Mouse (Mus musculus): ENCODE measurements around the gene Kifap3. TPM values are rescaled to one million over a fixed set of nuclear protein-coding genes. Genes with fewer than 3 reads are reported as not detected.
"Not testable (repeated sequence)": the region's sequence is repeated elsewhere in the genome, so short reads cannot be mapped to it uniquely, and the experiment has no call there.

Kifap3 gene
- 10 to 100 TPM; 19.0 to 22.4 TPM for total RNA-seq (2021)
- long read RNA-seq, experiment 1, full-length matches to known transcripts, result 6 of 24 reads
- long read RNA-seq, experiment 1, partial matches to known transcripts, result 15 of 24 reads
- long read RNA-seq, experiment 1, other reads (novel, unspliced or antisense), result 3 of 24 reads
- long read RNA-seq, experiment 2, partial matches to known transcripts, result 0 of 5 reads
- long read RNA-seq, experiment 2, other reads (novel, unspliced or antisense), result 1 of 5 reads

DNA sequence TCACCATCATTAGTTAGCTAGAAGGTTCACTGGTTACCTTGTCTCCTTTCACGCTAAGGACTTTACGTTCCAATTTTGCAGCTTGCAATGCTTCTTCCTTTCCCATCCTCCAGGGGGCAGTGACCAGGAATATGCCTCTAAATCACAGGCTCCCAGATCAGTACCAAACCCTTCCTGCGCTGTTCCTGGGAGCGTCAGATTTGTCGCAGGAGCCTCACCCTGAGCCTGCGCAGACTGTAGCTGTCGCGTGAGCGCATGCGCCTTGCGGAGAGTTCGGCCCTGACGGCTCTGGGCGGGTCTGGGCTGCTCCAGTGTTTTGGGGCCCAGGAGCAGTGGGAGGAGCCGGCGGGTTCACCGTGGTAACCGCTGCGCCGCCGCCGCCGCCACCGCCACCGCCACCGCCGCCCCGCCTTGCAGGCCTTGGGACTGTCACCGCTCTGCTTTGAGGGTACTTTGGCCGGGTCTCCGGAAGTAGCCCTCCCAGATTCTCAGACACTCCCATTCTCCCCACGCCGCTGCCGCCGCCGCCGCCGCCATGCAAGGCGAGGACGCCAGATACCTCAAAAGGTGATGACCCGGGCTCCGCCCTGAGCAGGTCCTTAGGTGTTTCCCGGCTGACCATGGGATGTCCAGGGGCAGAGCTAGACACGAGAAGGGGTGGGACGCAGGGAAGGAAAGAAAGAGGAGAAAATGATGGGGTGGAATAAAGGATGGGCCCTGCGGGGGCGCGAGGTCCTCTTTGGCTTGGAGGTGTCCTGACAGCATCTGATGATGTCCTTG is at the start of gene Kifap3:
Gene Kifap3 (plus strand): TSS at position 248 of the 780 bp plus-strand sequence.
- peak; percentile 98 to 99 for DNase-seq

DNA sequence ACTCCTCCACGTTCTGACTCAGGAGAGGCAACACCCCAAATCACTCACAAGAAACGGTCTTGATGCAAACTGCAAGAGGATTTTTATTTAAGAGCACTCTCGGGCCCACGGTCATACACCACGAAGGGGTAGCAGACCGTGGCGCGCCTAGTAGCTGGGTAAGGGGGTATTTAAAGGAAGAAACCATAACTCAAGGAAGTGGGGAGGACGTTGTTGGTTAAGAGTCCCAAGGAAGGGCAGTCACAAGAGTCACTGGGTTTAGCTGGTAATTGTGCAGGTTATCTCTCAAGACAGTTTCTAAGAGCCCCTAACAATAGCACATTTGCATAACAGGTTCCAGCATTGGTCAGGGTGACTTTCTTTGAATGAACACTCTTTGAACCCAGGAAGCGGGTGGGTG is 48.2 kb upstream of the Kifap3 start:
- not testable (repeated sequence) for DNase-seq

DNA sequence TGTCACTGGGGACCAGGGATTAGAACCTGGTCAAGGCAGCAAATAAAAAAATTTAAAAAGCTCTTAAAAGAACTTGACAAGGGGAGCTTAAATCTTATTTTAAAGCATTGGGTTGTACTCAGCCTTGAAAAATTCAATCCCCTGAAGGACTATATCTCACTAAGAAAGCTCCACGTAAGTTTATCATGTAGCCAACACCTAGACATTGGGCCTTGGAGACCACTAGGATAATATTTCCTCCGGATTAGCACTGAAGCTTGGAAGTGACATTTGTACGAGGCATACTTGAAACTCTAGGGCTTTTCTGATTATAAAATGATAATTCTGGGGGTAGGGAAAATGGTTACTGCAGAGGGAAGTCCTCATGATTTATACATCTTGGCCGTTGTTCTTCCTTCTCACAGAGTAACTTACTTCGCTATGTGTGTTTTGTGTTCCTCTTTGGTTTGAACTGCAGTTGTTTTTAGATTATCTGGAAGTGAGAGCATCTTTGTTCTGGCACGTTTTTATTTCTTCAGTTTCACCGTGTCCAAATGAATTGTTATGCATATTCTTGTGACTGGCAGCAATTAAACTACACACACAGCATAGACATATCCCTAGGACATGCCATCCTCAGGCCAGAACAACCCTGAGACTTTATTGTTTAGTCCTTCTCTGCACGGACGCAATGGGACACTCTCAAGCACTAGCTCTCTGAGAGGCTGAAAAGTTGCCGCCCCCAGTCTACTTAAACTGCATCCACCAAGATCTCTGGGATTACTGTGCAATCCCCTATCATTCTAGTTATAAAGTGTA is 42.7 kb upstream of the Kifap3 start:
- no peak for DNase-seq

DNA sequence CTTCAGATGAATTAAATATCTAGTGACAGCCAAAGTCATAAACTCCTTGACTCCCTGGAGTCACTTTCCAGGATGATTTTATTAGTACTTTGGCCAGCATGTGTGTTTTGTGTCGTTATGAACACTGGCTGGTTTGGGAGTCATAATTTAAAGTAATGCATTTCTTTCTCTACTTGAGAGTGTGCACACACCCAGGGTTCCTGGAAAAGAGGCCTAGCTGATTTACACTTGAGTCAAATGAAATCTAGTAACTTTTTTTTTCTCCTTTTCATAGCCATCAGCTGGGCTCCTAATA is 42.2 kb upstream of the Kifap3 start:
- DNase-seq, result no peak

DNA sequence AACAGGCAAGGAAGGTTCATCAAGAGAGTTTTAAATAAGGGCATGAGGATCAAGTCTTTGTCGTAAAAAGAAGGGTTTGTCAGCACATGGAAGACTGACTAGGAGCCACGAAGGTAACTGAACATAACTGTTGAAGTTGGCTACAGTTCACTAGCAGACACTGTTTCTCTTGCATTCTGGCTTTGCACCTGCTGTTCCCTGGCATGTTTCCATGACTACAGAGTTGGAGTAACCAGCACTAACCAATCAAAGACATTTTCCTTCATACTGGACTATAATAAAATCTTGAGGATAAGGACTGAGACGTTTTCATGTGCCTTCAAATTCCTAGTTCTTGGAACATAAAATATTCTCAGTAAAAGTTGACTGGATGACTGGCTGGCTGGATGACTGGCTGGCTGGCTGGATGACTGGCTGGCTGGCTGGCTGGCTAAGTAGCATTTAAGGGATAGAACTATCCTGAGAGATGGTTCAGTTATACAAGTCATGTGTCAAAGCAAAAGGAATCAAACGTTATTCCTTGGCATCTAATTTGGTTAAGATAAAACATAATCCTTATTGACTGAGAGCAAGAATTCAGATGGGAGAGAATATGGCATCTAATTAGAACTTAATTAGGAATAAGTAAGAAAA is 27.9 kb upstream of the Kifap3 start:
- no peak for DNase-seq

DNA sequence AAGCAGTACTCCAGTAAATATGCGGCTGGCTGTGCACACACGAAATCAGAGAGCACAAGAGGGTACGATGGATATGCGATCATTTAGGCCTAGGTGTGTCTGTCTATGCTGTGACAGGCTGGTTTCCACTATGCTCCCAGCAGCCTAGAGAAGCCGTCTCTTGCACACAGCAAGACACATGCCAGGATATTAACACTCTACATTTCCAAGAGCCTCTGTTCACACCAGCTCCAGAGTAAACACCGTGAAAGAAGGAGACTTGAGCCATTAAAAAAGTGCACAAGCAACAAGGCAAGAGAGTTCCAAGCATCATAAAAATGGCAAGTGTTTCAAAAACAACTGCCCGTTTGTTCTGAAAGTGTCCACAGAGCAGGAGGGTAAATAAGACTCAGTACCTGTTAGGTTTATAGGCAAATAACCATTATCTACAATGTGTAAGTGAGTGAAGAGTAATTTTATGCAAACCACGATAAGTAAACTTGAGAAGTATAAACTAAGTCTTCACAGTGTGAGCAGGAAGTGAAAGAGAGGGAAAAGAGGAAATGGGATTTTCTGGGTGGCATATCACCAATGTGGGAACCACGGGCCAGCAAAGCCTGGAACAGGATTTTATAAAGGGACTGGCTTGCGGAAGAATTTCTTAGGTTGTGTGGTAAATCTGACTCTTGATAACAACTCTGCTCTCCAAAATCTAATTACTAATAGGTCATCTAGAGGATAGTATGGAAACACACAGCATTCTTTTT is 21.7 kb upstream of the Kifap3 start:
- DNase-seq, result no peak

DNA sequence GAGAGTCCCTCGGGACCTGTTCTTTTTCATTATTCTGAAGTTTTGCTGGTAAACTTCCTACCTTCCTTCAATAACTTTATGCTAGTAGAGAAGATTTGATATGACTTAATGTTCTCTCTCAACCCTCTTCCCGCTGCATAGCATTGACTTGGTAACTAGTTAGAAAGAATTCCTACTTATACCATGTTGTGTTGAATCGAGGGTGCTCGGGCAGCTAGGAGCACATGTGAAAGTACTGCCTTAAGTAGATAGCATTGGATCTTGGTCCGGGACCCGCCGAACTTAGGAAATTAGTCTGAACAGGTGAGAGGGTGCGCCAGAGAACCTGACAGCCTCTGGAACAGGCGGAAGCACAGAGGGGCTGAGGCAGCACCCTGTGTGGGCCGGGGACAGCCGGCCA is 4.2 kb downstream of the Kifap3 start:
- not testable (repeated sequence) for DNase-seq

DNA sequence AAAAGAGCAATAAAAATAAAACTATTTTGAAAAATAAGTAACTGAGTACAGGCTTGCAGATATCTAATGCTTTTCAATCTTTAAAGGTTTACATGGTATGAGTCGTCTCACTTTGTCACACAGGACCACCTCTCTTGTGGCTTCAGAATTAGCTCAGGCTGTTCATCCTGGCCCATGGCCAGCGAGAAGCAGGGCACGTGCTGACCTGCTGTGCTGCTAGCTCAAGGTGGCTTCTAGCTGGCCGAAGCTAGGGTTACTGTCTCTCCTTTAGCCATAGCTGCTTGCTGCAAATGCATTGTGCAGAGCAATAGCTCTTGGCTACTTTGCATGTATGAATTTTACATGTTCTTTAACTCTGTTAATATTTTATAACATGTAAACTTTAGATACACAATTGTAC is 42.0 kb downstream of the Kifap3 start:
- DNase-seq, result no peak

DNA sequence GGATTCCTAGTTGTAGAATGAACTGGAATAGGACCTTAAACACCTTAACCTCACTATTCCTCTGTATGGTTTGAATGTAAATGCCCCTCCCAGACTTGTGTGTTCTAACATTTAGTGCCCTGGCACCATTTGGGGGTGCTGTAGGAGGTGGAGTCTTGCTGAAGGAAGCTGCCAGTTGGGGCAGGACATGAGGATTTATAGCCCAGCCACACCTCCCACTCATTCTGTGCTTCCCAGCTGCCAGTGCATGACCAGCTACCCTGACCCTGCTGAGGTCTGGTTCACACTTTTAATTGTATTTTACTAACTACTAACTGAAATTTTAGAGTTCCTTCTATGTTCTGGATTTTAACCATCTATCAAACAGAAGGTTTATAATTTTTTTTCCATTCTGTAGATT is 50.1 kb downstream of the Kifap3 start:
- no peak for DNase-seq

DNA sequence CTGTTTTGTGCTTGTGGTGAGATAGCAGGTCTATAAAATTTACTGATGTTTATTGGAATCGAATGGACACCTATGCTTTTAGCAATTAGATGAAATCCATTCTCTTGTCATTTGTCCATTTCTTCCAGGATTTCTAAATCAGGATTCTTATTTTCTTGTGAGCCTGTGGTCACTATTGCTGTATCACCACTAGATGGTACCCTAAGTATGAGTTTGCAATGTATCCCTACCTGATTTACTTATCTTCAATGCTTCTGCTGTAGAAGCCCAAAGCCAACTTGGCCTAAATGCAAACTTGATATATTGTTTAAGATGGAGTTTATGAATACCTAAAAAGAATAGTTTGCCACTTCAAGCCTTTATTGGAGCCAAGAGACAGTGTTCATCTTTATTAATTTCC is 54.7 kb downstream of the Kifap3 start:
- DNase-seq, result no peak

DNA sequence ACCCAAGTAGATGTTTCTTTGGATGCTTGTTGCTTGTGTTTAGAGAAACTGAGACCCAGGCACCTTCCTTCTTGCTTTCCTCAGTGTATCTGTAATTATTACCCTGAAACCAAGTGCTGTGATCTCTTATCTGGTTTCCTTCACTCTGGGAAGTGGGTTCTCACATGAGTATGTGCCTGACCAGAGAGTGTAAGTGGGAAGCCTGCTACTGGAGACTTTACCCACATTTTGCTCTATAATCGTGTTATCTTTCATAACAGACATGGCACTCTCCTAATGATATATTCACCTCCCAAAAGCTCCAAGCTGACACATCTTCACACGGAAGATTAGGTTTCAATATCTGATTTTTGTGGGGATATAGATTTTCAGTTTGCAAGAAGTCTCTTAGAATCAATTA is 55.7 kb downstream of the Kifap3 start:
- DNase-seq, result no peak

DNA sequence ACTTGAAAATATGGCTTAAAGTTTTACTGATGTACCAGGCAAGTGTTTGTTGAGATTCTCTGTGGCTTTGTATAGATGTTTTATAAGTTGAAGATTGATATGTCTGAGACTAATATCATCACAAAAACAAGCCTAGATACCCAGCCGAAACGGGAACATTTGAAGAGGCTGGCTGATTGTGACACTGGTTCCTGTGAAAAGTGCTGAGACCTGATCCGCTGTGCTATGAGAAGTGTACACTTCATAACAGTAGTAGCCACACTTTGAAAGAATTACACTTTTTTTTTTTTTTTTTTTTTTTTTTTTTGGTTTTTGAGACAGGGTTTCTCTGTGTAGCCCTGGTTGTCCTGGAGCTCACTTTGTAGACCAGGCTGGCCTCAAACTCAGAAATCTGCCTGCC is 59.1 kb downstream of the Kifap3 start:
- not testable (repeated sequence) for DNase-seq

DNA sequence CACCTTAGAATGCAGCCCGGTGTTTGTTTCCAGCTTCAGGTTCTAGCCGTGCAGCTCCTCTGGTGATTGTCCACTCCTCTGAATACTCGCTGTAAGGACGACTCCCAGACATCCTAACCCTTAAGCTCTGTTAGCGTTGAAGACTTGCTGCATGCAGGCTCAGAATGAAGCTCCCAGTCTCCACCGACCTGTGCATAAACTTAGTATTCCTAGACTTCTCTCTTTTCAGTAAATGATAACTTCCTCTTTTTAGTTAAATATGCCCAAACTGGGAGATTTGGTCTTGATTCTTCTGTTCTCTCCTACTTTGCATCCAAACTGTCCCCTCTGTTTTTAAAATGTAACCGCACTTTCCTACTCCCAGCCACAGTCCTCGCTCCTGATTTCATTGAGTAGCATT is 61.2 kb downstream of the Kifap3 start:
- DNase-seq, result no peak

DNA sequence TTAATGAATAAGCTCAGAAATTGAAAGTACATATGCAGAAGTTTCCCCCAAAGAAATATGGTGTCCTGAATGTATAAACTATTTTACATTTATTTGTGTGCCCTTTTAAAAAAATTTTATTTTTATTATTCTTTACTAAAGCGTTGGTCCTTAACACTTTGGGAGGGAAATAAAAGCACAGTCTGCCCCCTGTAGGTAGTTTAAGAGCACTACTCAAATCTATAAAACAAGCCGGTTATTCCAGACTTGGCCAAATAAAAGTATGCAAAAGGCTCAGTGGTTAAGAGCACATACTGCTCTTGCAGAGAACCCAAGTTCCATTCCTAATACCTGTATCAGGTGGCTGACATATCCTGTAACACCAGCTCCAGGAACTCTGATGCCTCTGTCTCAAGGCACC is 62.9 kb downstream of the Kifap3 start:
- DNase-seq, result no peak

DNA sequence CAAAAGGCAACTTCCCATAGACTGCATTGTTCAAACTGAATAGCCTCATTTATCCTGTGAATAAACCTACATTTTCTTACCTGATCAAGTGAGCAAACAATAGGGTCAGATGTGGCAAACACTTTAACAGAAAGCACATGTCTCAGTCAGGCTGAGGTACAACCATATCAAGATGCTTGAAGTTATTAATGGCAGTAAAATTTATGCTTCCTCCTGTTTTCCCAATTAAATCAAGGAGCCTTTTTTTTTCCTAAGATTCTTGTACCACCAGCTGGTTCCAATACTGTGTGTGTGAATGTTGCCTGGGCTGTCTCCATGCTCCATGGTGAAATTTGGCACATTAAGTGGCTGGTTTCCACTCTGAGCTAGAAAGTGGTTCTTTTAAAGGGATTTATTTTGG is 64.5 kb downstream of the Kifap3 start:
- DNase-seq, result no peak

DNA sequence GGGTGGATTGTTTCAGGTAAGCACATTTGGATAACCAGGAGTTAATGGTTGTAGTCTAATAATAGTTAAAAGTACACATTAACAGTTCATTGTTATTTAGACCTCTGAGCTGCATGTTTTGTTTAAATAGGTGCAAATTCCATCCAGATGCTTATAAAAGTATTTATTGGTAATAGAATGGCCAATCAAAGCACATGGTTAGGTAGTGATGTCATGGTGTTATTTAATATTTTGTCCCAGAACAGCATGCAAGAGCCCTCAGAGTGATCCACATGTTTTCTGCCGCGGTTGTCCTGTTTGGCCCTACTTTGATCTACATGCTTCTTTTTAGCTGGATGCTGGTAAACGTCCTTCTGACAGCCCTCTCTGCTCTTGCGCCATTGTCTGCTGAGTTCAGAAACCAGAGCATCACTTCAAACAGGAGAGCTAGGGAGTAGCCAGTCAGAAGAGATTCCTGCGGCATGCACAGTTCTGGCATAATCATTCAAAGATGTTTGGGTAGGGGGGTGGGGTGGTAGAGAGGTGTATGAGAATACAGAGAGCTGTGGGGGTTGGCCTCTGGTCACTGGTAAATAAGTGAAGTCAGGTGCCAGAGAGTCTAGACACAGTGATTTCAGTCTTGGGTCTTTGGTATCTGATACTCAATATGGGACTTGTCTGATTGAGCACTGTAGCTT is 73.6 kb downstream of the Kifap3 start:
- DNase-seq, result no peak

DNA sequence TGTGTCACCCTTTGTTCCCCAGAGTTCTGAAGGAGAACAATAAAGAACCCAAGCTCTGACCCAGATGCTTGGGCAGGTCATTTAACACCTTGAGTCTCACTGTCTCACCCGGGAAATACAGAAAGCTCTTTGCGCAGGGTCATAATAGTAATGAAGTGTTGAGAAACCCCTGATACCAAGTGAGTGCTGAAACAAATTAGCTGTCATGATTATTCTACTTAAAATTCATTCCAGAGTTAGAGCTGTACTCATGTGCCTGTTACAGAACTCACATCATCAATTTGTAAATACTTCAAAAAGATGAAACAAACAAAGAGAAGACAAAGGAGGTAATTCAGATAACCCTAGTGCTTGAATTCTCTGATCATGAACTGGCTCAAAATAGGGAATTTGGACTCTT is 79.0 kb downstream of the Kifap3 start:
- no peak for DNase-seq

DNA sequence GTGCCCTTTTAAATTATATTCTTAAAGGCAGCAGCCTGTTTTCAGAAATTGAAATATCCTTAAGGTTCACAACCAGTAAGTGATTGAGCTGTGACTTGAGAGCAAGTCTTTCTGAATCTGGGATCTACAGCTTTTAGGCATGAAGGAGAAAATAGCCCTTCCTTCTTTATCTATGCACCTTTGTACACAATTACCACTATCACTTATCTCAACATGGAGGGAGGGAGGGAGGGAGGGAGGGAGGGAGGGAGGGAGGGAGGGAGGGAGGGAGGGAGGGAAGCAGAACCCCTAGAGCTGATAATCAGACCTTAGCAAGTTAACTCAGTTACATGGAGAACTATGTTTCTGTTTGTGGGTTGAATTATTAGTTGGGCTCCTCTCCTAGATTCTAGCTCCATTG is 82.2 kb downstream of the Kifap3 start:
- no peak for DNase-seq

DNA sequence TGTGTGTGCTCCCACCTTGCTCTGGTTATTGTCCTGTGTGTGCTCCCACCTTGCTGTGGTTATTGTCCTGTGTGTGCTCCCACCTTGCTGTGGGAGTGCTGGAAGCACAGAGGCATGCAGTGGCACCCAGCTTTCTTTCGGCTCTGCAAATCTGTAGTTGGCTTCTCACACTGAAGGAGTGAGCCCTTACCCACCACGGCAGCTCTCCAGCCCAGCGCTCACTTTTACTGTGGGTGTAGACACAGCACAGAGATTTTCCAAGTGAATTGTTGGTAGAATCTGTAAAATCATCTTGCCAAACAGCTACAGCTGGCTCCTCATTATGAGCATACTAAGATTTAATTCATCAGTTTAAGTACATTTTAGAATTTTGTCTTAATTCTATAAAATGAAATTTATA is 93.8 kb downstream of the Kifap3 start:
- DNase-seq, result no peak

DNA sequence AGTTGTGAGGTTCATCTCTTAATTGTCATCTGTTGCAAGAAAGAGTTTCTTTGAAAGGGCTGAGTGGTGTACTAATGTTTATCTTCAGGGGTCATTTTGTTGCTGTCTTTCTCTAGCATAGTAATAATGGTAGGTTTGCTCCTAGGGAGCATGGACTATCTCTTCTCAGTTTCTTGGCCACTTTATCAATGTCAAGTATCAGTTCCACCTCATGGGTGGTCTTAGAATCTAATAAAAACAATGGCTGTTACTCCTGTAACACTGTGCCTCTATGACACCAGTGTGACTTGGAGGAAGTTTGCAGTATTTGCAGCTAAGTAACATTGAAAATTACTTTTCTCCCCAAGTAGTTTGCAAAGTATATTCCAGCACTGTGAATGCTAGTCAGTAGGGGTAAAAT is 110.2 kb downstream of the Kifap3 start:
- no peak for DNase-seq

DNA sequence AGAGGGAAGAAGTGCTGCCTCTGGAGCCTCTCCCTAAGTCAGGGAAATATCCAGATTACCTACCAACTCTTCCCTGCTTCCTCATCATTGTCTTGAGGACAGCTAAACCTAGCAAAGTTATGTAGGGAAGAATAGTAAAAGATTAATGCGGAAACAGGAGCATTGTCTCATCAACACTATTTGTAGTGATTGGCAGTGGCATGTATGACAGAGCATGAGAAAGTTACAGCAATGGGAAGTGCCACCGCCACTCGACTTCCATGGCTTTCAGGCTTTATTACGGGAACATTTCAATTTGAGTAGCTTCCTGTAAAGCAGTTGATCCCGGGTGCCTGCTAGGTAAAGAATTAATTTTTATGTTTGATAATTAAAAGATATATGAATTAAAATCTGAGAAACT is 113.9 kb downstream of the Kifap3 start:
- DNase-seq, result no peak
